Mouse (Mus musculus): ENCODE measurements around the gene Serac1. TPM values are rescaled to one million over a fixed set of nuclear protein-coding genes. Genes with fewer than 3 reads are reported as not detected.
A peak's percentile ranks its signal among the peaks of the same experiment; 100 is the strongest.
"Not testable (repeated sequence)": the region's sequence is repeated elsewhere in the genome, so short reads cannot be mapped to it uniquely, and the experiment has no call there.

Gene Serac1
- total RNA-seq, 2 experiments from 2014 or later, result 14.2 to 17.4 TPM

GRCm38 (mm10) chr17:6073405-6073804 is 6.1 kb downstream of the Serac1 start:
- intact Hi-C loops (cut with DNase I), result no loop called here
- DNase-seq (ENCODE audit: extremely low spot score in 1 of 2, low spot score in 2 of 2), result no peak

- intact Hi-C loops (cut with DNase I), result no loop called here
- DNase-seq (ENCODE audit: extremely low spot score in 1 of 2, low spot score in 2 of 2), result no peak
Observed at GRCm38 (mm10) chr17:6069866-6070265, 9.7 kb downstream of the Serac1 start.

GRCm38 (mm10) chr17:6067613-6068012 is 11.9 kb downstream of the Serac1 start:
- DNase-seq (ENCODE audit: extremely low spot score in 1 of 2, low spot score in 2 of 2), result no peak
- intact Hi-C loops (cut with DNase I), result no loop called here

GRCm38 (mm10) chr17:6066021-6066420 is 13.5 kb downstream of the Serac1 start:
- intact Hi-C loops (cut with DNase I), result no loop called here
- DNase-seq (ENCODE audit: extremely low spot score in 1 of 2, low spot score in 2 of 2), result no peak

GRCm38 (mm10) chr17:6063532-6063931 is 16.0 kb downstream of the Serac1 start:
- no peak for DNase-seq (ENCODE audit: extremely low spot score in 1 of 2, low spot score in 2 of 2)
- intact Hi-C loops (cut with DNase I), result no loop called here

GRCm38 (mm10) chr17:6062793-6063192 is 16.7 kb downstream of the Serac1 start:
- intact Hi-C loops (cut with DNase I), result no loop called here
- DNase-seq (ENCODE audit: extremely low spot score in 1 of 2, low spot score in 2 of 2), result no peak

GRCm38 (mm10) chr17:6054934-6055355 is 24.6 kb downstream of the Serac1 start:
- peak in 1 of 2 experiments; percentile 50 for DNase-seq (ENCODE audit: extremely low spot score in 1 of 2, low spot score in 2 of 2)
- intact Hi-C loops (cut with DNase I), result no loop called here

GRCm38 (mm10) chr17:6052801-6053200 is 26.7 kb downstream of the Serac1 start:
- no peak for DNase-seq (ENCODE audit: extremely low spot score in 1 of 2, low spot score in 2 of 2)
- intact Hi-C loops (cut with DNase I), result no loop called here

- no peak for DNase-seq (ENCODE audit: extremely low spot score in 1 of 2, low spot score in 2 of 2)
- intact Hi-C loops (cut with DNase I), result no loop called here
Observed at GRCm38 (mm10) chr17:6037507-6037906, 42.0 kb downstream of the Serac1 start.

- intact Hi-C loops (cut with DNase I), result no loop called here
- no peak for DNase-seq (ENCODE audit: extremely low spot score in 1 of 2, low spot score in 2 of 2)
Observed at GRCm38 (mm10) chr17:6036872-6037271, 42.7 kb downstream of the Serac1 start.

GRCm38 (mm10) chr17:6036458-6036857 is 43.1 kb downstream of the Serac1 start:
- intact Hi-C loops (cut with DNase I), result no loop called here

GRCm38 (mm10) chr17:6035661-6036060 is 43.9 kb downstream of the Serac1 start:
- DNase-seq (ENCODE audit: extremely low spot score in 1 of 2, low spot score in 2 of 2), result no peak
- intact Hi-C loops (cut with DNase I), result no loop called here

More at GRCm38 (mm10) chr17:6036458-6036857, 43.1 kb downstream of the Serac1 start:
- DNase-seq (ENCODE audit: extremely low spot score in 1 of 2, low spot score in 2 of 2), result no peak

- intact Hi-C loops (cut with DNase I), result no loop called here
- DNase-seq (ENCODE audit: extremely low spot score in 1 of 2, low spot score in 2 of 2), result no peak
Observed at GRCm38 (mm10) chr17:6025831-6026230, 53.7 kb downstream of the Serac1 start.

- not testable (repeated sequence) for DNase-seq (ENCODE audit: extremely low spot score in 1 of 2, low spot score in 2 of 2)
- intact Hi-C loops (cut with DNase I), result loop anchor here (2.0 kb wide), 1 partner anchor 81 kb away; the partner anchor contains the start of gene Synj2
Observed at GRCm38 (mm10) chr17:6021374-6021789, 58.2 kb downstream of the Serac1 start.

GRCm38 (mm10) chr17:6020636-6021035 is 58.9 kb downstream of the Serac1 start:
- DNase-seq (ENCODE audit: extremely low spot score in 1 of 2, low spot score in 2 of 2), result no peak
- intact Hi-C loops (cut with DNase I), result loop anchor here (2.0 kb wide), 1 partner anchor 80 kb away; the partner anchor contains the start of gene Synj2

GRCm38 (mm10) chr17:6019776-6020175 is 59.8 kb downstream of the Serac1 start:
- intact Hi-C loops (cut with DNase I), result loop anchor here (2.0 to 10.0 kb wide), 2 partner anchors 79 to 225 kb away; partner anchors contain the start of gene Synj2
- peak in 1 of 2 experiments; percentile 55 for DNase-seq (ENCODE audit: extremely low spot score in 1 of 2, low spot score in 2 of 2)

GRCm38 (mm10) chr17:6018348-6018747 is 61.2 kb downstream of the Serac1 start:
- no peak for DNase-seq (ENCODE audit: extremely low spot score in 1 of 2, low spot score in 2 of 2)
- intact Hi-C loops (cut with DNase I), result loop anchor here (10.0 kb wide), 1 partner anchor 224 kb away; no protein-coding TSS in a partner anchor

- intact Hi-C loops (cut with DNase I), result loop anchor here (10.0 kb wide), 1 partner anchor 222 kb away; no protein-coding TSS in a partner anchor
- DNase-seq (ENCODE audit: extremely low spot score in 1 of 2, low spot score in 2 of 2), result no peak
Observed at GRCm38 (mm10) chr17:6017268-6017667, 62.3 kb downstream of the Serac1 start.

GRCm38 (mm10) chr17:6016213-6016780 is 63.2 kb downstream of the Serac1 start:
- intact Hi-C loops (cut with DNase I), result loop anchor here (10.0 kb wide), 1 partner anchor 221 kb away; no protein-coding TSS in a partner anchor
- no peak for DNase-seq (ENCODE audit: extremely low spot score in 1 of 2, low spot score in 2 of 2)

GRCm38 (mm10) chr17:6014985-6015384 is 64.6 kb downstream of the Serac1 start:
- intact Hi-C loops (cut with DNase I), result loop anchor here (10.0 kb wide), 1 partner anchor 220 kb away; no protein-coding TSS in a partner anchor

More at GRCm38 (mm10) chr17:6014985-6015384, 64.6 kb downstream of the Serac1 start:
- no peak for DNase-seq (ENCODE audit: extremely low spot score in 1 of 2, low spot score in 2 of 2)

Data from left cerebral cortex, postnatal 10 days (tissue).